Mouse (Mus musculus) T-cell, adult 2 months (primary cell): ENCODE results near the gene Glis2.
"Not testable (repeated sequence)": the region's sequence is repeated elsewhere in the genome, so short reads cannot be mapped to it uniquely, and the experiment has no call there.

ENCODE experiments used
- DNase-seq: peaks from one replicate; pipeline ENCODE4 v3.0.0; 2022; ENCODE audit warnings: low spot score

The Glis2 gene

GRCm38 (mm10) chr16:4593971-4594813 is at the start of gene Glis2:
Glis2 (plus strand) TSS chr16:4594713.
- no peak for DNase-seq

DNA sequence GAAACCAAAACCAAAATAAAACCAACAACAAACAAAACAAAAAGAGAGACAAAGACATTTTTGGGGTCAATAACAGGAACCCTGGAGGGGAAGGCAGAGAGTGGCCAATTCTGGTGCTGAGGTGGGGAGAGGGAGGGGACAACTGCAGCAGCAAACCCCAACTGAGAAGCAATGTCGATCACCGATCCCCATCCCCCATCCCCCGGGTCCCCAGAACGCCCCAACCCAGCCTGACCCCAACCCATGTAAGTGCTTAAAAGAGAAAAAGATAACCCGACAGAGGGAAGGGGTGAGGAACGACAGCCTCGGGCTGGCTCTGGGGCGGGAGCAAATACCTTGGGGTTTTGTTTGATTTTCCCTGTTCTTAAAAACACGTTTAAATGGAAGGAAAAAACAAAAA is 49.7 kb upstream of the Glis2 start:
- no peak for DNase-seq

DNA sequence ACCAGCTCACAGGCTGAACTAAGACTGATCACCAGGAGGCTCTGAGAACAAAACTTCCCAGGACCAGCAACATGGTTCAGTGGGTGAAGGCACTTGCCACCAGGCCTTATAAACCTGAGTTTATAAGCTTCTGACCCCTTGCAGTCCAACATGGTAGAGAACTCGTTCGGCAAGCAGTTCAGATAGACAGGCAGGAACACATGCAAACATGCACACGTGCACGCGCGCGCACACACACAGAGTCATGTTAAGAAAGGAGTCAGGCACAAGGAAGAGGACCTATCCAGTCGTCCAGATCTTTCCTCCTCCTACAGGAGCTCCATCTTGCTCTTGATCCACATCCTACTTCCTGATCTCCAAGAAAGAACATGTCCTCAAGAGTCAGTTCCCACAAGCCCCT is 47.7 kb upstream of the Glis2 start:
- DNase-seq = no peak

DNA sequence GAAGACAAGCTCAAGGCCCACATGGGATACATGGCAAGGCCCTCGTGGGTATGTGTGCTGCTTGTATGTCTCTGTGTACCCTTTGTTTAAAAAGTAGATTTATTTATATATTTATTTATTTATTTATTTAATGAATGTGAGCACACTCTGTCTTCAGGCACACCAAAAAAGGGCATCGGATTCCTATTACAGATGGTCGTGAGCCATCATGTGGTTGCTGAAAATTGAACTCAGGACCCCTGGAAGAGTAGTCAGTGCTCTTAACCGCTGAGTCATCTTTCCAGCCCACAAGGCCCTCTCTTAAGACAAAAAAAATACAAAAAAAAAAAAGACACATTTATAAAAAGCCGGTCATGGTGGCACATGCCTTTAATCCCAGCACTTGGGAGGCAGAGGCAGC is 46.9 kb upstream of the Glis2 start:
- DNase-seq = no peak

DNA sequence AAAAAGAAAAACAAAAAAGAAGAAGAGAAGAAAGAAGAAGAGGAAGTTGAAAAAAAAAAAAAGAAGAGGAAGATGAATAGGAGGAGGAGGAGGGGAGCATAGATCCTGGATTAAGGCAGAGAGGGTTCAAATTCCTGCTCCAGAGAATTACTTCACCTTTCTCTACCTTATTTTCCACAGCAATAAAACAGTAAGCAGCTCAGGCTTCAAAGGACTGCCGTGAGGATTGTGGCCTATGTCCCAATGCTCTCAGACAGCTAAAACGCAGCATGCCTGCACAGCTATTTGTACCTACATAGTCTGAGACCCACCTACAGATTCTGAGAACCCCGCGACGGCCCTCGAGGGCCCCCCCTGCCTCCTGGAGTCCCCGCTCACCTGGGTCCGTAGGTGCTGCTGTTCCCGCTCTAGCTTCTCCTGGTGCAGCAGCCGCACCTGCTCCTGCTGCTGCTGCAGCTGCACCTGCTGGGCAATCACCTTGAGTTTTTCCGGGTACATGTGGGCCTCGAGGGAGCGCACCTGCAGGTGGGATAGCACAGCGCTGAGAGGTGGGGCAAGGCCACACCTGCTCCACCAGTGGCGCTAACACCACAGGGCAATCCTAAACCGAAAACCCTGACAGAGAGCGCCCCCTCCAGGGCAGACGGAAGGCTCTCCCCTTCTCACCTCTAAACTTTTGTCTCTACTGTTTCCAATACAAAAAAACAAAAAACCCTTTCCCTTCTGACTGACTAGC is 45.4 kb upstream of the Glis2 start:
- peak; percentile 8 for DNase-seq

GRCm38 (mm10) chr16:4551056-4551455 is 43.5 kb upstream of the Glis2 start:
- DNase-seq = peak; percentile 26

GRCm38 (mm10) chr16:4551885-4552284 is 42.6 kb upstream of the Glis2 start:
- DNase-seq = no peak

- DNase-seq = no peak
These were observed 41.5 kb upstream of the Glis2 start for GRCm38 (mm10) chr16:4552829-4553550.

DNA sequence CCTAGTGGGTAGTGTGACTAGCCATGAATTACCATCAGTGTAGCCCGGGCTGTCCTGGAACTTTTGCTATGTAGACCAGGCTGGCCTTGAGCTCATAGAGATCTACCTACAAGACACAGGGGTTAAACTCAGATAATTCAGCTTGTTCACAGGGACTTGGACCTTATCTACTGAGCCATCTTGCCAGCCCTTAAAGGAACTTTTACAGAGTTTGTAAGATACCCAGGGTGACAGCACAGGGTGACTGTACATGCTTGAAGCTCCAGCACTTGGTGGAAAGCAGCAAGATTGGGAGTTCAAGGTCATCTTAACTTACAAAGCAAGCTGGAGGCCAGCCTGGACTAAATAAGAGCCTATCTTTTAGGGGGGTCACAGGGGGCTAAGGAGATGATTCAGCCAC is 39.0 kb upstream of the Glis2 start:
- DNase-seq = no peak

GRCm38 (mm10) chr16:4557085-4557484 is 37.4 kb upstream of the Glis2 start:
- no peak for DNase-seq

GRCm38 (mm10) chr16:4557949-4558348 is 36.6 kb upstream of the Glis2 start:
- peak; percentile 78 for DNase-seq

- DNase-seq = peak; percentile 90
These were observed 36.0 kb upstream of the Glis2 start for GRCm38 (mm10) chr16:4558384-4558979.

DNA sequence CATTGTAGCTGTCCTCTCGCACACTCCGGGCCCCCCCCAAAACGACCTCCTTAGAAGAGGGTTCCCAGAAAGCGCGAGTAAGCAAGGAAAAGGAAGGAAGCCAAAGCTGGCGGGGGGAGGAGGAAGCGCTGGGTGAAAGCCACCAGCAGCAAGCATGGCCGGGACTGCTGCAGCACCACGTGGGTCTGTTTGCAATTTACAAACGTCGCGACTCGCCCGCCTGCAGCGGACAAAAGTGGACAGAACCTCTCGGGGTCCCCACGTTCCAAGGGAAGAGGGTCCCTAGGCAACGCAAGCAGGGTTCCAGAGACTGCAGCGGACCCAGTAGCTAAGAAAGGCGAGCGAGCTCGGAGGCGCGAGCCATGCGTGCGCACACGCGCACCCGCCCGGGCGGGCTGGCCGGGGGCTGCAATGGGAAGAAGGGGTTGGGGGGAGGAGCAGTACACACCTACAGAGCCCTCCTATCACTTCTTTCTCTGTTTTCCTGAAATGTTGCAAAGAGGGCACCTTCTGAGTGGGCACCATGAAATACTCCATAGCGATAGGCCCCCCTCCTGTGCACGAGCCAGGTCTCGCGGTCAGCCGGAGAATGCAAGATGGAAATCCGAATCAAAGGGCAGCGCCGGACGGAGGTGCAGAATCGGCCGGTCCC is 35.4 kb upstream of the Glis2 start:
- DNase-seq = peak; percentile 57

DNA sequence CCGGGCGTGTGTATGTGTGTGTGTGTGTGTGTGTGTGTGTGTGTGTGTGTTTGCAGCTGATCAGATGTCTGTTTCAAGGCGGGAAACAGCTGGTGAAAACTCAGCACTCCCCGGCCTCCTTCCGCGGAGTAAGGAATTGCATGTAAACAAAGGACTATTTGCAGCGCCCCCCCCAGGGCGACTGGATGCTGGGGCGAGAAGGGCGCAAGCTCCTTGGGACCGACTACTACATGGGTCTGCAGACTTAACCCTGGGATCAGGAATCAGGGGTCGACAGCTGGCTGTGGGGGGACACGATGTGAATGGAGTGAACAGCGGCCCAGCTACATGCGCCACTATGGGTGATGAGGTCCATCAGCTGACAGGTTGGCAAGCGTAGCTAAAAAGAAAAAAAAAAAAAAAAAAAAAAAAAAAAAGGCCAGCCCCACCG is 34.8 kb upstream of the Glis2 start, which contains the start of gene Tfap4:
TSS of gene Tfap4 (minus strand) at position 140 of the 430 bp plus-strand sequence.
- DNase-seq = peak; percentile 86

DNA sequence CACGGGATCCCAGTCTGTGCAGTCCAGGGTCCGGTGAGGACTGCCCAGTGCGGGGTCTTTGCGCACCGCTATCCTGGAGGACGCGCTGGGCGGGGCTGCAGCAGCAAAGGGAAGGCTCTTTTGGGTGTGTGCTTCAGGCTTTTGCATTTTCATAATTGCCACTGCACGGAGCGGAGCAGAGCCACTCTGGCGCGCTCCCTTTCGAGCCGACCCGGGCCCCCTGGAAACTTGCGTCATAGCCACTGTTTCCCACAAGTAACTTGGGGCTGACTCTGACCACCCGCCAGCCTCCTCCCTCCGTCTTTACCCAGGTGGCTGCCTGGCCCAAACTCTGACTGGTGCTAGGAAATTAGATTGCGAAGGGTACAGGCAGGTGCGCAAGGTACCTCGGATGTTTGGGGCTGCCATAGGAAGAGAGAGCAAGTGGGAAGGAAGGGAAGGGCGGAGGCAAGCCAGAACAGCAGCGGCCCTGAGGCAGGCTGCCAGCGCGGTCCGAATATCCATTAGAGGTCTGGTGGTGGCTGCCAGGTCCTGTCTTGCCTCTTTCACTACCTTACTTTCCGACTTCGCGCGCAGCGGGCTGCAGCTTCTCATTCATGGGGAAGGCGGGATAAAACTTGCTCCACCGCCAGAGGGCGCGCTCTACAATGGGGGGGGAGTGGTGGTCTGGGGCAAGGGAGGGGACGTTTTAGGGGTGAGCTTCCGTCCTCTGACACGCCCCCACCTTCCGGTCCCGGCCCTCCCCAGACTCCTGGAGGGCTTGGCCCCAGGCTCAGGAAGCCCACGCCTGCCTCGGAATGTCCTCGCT is 34.2 kb upstream of the Glis2 start:
- DNase-seq = peak; percentile 63

DNA sequence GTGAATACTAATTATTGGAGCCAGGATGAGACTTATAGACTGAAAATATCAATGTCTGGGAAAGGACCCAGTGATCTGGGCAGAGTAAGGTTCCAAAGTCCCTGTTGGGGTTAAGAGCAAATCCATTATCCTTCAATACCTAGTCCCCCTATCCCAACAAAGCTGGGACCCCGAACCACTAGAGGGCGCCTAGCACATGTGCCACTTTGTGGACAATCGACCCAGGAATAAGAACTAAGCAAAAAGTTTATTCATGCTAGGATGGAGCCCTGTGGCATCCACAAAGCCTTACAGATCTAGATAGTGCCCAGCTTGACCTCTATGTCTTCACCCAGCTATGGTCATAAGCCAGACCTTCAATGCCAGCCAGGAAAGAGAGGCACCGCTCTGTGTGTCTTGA is 26.6 kb upstream of the Glis2 start:
- peak; percentile 72 for DNase-seq

DNA sequence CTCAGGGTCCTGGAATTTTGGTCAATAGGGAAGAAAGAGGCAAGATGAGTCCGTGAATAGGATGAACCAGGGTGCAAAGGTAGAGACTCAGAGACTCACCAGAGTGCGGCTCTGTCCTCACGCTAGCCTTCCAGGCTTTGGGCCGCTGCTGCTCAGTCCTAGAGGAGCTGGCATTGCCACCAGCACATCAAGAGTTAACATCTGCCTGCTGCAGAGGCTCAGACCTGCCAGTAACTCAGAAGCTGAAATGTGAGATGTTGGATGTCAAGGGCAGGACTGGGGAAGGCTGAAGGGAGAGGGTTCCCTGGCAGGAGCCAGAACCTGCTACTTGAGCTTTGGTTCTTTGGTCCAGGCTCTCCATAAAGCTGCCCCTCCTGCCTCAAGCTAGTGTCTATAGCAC is 23.8 kb upstream of the Glis2 start:
- DNase-seq = no peak

DNA sequence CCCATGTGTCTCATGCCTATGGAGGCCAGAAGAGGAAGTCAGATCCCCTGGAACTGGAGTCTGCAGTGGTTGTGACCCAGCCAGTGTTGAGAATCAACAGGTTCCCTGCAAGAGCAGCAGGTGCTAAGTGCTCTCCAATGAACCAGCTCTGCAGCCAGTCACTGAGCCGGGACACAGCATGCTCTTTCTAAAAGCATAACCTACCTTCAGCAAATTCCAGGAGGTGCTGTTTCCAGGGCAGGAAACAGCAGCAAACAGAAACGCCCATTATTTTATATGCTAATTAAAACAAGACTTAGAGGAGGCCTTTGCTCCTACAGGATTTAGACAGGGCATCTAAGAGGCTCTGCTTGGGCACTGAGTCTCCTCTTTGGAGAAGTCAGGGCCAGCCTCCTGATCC is 18.5 kb upstream of the Glis2 start:
- DNase-seq = no peak

- DNase-seq = no peak
These were observed 17.6 kb upstream of the Glis2 start for GRCm38 (mm10) chr16:4576873-4577272.

GRCm38 (mm10) chr16:4578630-4579029 is 15.9 kb upstream of the Glis2 start:
- no peak for DNase-seq

DNA sequence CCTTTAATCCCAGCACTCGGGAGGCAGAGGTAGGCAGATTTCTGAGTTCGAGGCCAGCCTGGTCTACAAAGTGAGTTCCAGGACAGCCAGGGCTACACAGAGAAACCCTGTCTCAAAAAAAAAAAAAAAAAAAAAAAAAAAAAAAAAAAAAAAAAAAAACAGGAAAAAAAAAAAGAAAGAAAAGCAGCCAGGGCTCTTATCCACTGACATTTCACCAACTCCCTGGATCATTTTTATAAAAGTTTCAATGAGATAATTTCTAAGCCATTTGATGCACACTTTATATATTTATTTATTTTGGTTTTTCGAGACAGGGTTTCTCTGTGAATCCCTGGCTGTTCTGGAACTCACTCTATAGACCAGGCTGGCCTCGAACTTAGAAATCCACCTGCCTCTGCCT is 13.3 kb upstream of the Glis2 start:
- DNase-seq = not testable (repeated sequence)
